Mouse (Mus musculus): Measurements from ENCODE around the gene Rab7.
"Not testable (repeated sequence)": the region's sequence is repeated elsewhere in the genome, so short reads cannot be mapped to it uniquely, and the experiment has no call there.

Rab7 gene

DNA sequence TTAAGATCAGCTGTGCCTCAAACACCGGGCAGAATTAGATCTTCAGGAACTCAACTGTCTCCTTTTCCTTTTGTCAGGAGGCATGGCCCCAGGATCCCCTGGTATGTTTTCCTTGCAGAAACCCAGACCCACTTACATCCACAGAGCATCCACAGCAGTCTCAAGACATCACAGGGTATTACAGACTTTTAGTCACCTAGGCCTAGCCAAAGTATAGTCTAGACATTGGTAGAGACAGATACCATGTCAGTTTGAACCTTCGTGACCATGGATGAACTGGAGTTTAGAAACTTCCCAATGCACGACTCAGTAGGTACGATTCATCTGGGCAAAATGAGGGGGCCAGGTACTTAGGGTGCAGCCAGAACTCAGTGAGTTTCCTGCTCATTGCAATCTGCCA lies 46.7 kb downstream of the Rab7 start:
- DNase-seq (ENCODE audit: low spot score in 2 of 2) = no peak

DNA sequence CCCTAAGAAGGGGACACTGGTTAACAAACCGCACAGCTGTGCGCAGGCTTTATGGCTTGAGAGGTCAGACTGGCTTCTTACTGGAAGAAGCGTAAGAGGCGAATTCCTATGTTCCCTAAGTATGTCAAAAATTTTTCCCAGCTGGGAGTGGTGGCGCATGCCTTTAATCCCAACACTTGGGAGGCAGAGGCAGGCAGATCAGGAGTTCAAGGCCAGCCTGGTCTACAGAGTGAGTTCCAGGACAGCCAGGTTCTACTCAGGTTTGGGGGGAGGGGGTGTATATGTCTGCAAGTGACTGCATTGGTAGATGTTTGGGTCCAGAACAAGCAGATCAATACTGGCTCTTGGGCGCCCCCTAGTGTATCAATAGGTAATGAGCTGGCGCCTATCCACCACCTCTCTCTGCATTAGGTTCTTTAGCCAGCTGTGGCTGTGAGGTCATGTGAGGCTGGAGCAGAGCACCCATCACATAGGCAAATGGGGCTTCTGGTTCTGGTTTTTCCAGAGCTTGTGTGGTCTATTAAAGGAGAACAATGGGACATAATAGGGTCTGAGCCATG lies 47.3 kb downstream of the Rab7 start:
- peak; percentile 50 to 73 for DNase-seq (ENCODE audit: low spot score in 2 of 2)

DNA sequence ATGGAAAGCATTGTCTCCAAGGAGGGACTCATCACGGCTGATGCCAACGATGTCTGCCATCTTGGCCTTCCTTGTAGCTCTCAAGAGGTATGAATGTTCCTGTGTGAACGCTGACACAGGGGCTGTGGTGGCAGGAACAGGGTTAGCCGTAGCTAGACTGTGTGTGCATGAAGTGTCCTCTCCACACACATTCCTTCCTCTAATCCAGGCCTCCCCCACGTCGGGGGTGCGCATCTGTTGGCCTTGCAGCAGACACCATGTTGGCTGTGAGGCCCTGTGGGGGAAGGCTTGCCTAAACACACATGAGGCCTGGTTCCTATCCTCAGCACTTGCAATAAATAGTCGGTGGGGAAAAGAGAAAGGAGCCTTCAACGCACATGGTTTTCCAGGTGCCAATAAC lies 48.5 kb downstream of the Rab7 start:
- DNase-seq (ENCODE audit: low spot score in 2 of 2) = no peak

DNA sequence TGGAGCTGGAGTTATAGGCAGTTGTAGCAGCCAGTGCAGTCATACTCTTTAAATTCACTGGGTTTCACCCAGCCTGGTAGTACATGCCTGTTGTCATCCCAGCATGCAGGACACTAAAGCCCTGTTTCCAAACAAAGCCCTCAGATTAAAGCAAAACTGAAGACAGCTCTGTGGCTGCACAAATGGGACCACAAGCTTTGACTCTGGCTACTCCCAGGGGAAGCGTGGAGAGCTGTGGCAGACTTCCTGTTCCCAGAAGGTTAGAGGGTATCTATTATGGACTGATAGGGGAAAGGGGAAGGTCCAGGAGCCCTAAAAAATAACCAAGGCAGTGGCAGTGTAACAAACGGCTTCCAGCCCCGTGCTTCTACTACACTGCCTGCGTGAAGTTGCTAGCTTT lies 49.6 kb downstream of the Rab7 start:
- DNase-seq (ENCODE audit: low spot score in 2 of 2) = no peak

DNA sequence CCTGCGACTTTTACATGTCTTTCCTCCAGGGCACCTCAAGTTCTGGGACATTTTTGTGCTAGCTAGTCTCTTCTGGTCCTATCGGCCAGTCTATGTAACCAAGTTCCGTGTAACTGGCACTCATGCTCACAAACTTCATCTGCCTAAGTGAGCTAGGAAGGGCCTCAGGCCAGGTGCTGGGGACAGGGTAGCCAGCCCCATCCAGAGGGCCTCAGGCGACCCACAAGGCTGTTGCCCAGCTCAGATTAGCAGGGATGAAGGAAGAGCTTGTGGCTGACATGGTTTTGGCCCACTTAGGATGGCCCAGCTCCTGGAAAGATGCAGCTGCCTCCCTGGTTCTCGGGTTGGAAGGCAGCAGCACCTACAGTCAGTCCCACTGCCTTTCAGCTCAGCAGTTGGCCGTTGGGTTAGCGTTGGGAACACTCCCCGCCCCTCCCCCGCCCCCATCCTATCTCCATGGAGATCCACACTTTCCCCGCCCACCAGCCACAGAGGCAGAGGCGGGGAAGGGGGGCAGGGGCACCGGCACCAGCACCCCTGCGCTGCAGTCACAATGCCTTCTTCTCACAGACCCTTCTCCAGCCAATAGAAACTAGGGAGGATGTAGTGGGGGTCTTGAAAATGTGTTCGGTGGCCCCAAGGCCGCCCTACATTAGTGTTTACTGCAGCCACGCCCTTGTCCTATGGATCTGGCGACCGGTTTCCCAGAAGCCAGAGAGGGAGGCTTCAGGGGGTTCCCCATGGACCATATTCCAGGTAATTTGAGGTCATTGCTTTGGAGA lies 51.1 kb downstream of the Rab7 start:
- no peak for DNase-seq (ENCODE audit: low spot score in 2 of 2)

DNA sequence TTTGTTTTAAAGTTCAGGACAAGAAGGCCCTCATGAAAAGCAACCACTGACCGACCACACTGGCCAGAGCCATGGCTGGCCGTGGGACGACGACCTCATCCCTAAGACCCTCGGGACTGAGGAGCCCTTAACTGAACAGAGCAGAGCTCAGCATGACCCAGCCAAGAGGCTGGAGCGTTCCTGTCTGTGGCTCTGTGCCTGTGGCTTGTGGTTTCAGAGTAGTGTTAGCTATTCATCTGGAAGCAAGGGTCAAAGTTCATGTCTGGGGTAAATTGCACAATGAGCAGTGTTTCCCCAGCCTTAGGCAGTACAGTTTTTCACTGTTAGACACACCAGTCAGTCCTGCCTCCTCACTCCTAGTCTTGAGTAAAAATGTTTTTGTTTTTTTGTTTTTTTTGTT lies 52.3 kb downstream of the Rab7 start:
- DNase-seq (ENCODE audit: low spot score in 2 of 2) = peak in 1 of 2 experiments; percentile 52

DNA sequence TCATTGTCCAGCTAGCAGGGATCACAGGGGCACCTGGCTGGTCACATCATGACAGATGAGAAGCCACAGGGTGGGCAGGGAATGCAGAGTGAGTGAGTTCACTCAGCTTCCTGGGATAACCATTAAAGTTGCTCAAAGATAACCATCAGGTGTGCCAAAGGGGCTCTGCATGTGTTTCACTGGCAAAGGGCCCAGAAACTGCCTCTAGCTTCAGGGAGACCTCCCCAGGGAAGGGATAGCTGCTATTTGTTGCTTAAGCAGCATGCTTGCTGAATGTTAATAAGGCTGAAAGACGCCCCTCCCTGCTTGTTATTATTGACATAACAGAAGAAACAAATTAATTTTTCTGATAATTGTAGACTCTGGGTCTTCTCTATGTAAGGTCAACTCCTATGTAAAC lies 53.2 kb downstream of the Rab7 start:
- no peak for DNase-seq (ENCODE audit: low spot score in 2 of 2)

DNA sequence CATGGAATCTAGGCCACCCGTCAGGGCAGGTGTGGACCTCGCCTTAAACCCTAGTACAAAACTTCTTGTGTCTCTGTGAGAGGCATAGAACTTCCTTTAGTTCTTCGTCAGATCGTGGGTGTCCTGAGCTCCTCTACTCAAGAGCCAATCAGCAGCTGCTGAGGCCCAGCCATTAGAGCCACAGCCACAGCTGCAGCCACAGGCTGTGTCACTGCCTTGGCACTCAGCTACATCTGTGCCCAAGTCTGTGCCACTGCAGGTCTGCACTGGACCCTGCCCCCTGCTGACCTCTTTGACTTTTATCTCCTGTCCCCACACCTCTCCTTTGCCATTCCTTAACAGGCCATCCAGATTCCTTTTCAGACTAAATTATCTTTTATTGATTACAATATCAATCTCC lies 53.9 kb downstream of the Rab7 start:
- no peak for DNase-seq (ENCODE audit: low spot score in 2 of 2)

DNA sequence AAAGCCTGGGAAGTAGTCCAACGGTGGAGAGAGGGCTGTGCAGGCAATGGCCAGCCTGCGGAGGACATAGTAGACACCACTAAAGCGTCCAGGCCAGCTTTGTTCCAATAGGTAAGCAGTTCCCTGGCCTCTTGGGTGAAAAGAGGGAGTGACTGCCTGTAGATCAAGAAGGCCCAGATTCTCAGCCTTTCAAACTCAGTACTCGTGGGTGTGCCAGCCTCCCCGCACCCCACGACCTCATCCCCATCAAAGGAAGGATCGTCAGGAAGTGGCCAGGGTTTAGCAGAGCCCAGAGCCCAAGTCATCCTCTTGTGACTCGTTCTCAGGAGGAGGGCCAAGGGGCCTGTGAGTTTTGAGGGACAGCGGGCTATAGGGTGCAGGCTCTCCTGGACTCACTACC lies 62.6 kb downstream of the Rab7 start:
- DNase-seq (ENCODE audit: low spot score in 2 of 2) = no peak

DNA sequence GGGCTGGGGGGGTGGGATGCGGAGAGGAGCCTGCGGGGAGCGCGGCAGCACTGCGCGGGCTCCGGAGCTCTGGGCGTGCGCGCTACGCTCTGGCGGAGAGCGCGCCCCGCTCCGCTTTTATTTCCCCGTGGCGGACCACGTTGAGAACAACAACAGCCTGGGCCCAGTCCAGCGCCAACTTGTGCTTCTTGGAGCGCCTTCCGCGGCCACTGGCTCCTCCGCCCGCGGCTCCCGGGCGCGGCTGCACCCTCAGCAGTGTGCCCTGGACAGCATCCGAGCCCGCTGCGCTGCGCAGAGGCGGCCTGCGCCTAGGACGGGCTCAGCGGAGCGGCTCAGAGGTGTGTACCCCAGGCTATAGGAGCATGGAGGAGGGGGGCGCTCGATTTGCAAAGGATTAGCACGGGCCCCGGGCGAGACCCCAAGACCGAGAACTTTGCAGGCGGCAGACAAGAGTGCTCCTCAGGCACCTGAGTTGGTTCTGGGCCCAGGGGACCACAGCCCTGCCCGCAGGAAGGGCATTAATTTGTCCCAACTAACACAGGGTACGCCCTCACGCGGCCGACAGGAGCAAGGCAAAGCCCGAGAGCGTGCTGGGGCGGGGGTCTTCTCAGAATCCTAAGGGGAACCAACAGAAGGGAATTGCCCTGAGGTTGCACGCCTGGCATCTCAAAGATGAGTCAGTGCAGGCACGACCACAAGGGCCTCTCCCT lies 63.4 kb downstream of the Rab7 start, which contains the start of gene H1fx:
Gene H1fx, minus strand, starts transcription at position 91 of the 710 bp plus-strand sequence.
- DNase-seq (ENCODE audit: low spot score in 2 of 2) = peak in 1 of 2 experiments; percentile 65

DNA sequence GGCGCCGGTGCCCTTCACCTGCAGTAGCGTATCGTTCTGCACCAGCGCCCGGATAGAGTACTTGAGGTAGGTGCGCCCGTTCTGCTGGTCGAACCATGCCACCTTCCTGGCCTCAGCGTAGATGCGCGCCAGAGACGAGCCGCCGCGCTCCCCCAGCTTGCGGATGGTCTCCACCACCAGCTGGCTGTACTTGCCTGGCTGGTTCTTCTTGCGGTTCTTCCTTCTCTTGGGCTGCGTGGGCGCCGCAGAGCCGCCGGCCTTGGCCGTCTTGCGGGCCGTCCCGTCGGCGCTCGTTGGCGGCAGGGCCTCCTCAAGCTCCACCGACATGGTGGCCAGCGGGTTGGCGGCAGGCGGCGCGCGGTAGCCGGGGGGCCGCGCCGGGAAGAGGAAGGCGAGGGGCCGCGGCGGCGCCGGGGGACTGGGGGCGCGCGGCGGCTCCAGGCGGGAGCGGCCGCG lies 64.0 kb downstream of the Rab7 start:
- DNase-seq (ENCODE audit: low spot score in 2 of 2) = no peak

DNA sequence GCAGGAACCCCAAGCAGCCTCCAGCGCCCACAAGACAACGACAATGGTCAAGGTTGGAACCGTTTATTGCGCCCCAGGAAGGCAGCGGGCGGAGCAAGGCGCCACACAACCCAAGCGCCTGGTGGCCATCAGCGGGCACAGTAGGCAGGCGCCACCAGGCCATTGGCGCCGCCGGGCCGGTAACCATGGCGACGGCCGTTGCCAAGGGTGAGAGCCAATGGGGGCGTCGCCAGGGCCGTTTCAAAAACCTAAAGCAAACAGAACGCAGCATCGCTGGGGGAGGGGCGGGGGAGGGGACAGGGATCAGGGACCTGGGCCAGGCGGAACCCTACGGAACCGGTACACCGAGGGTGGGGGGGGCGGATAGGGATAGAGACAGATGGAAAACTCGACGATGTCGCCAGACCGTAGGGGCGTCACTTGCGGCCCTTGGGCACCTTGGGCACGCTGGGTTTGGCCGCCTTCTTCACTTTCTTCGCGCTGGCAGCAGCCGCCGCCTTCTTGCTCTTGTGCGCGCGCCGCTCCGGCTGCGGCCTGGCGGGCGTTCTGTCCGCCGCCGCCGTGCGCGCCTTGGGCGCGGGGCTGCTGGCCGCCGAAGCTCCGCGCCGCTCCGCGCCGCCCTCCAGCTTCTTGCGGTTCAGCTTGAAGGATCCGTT lies 64.6 kb downstream of the Rab7 start:
- DNase-seq (ENCODE audit: low spot score in 2 of 2) = peak in 1 of 2 experiments; percentile 57

DNA sequence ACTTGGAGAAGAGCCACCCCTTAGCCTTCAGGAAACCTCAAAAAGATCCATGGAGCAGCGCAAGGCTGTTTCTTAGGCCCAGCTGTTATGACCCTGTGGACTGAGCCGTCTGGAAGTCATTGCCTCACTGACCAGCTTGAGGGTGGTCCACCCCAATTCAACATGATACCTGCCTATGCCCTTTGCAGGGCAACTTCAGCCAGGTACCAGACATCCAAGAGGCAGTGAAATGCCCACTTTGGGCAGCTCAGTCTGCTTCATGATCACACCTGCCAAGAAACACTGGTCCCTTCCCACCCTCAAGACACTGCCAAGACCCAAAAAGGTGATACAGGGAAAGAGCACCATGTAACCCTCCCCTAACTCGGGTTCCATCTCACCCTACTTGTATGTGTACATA lies 65.3 kb downstream of the Rab7 start:
- no peak for DNase-seq (ENCODE audit: low spot score in 2 of 2)

DNA sequence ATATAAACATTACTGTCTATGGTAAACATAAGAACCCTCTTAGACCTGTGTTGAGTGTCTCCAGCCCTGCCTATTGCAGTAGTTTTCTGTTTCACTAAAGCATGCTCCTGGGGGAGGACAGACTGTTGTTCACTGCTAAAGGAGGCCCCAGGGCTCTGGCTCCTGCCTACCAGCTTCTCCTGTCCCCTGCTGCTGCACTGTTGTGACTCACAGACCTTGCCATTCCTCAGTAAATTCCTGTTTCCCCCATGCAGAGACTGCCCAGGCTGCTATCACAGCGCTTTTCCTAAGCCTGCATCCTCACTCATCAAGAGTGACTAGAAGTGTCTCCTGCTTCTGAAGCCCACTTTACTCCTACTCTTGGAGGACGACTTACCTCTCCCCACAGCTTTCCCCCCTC lies 75.0 kb downstream of the Rab7 start:
- no peak for DNase-seq (ENCODE audit: low spot score in 2 of 2)

DNA sequence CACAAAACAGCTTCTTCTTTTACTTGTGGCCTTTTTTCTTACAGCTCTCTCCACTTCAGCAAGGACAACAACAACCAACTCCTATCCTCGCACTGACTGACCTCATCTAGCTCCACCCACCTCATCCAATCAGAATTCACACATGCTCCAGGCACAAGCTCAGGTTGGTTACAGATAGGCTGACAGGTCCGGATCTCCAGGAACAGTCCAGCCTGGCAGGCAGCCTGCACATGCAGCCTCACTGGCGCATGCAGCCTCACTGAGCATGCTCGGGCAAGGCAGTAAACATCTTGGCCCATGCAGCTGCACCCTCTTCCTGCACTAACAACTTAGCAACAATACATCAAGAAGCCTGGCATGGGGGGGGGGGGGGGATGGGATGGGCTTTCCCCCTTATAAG lies 82.6 kb downstream of the Rab7 start:
- not testable (repeated sequence) for DNase-seq (ENCODE audit: low spot score in 2 of 2)
